Mouse (Mus musculus) left cerebral cortex, adult 9 months (tissue): ENCODE data around the gene Gm20441.

Experiments
- DNase-seq, 2 experiments: peaks; one replicate each; pipeline ENCODE4 v3.0.0; 2022; ENCODE audit warnings: low spot score in 2 of 2

Gm20441 gene

GRCm38 (mm10) chr10:75780769-75781578 is at the start of gene Gm20441, which contains the start of gene Gstt3:
Gene Gm20441 (minus strand): TSS chr10:75780954.
Gene Gstt3 (minus strand): TSS chr10:75781414.
- no peak for DNase-seq

- DNase-seq, result no peak
Measured at GRCm38 (mm10) chr10:75830275-75830670, 49.5 kb upstream of the Gm20441 start.

GRCm38 (mm10) chr10:75829529-75830274 is 48.9 kb upstream of the Gm20441 start:
- no peak for DNase-seq

GRCm38 (mm10) chr10:75828500-75828931 is 47.8 kb upstream of the Gm20441 start:
- DNase-seq, result peak in 1 of 2 experiments; percentile 59

- no peak for DNase-seq
Measured at GRCm38 (mm10) chr10:75827668-75828360, 47.1 kb upstream of the Gm20441 start.

GRCm38 (mm10) chr10:75824530-75824929 is 43.8 kb upstream of the Gm20441 start:
- no peak for DNase-seq

GRCm38 (mm10) chr10:75823782-75824181 is 43.0 kb upstream of the Gm20441 start:
- DNase-seq, result no peak

- no peak for DNase-seq
Measured at GRCm38 (mm10) chr10:75822443-75822842, 41.7 kb upstream of the Gm20441 start, which contains the start of gene Gstt4. Gene Gstt4 (minus strand): TSS chr10:75822543.

GRCm38 (mm10) chr10:75819882-75820281 is 39.1 kb upstream of the Gm20441 start:
- DNase-seq, result no peak

GRCm38 (mm10) chr10:75818641-75819040 is 37.9 kb upstream of the Gm20441 start:
- no peak for DNase-seq

- no peak for DNase-seq
Measured at GRCm38 (mm10) chr10:75804217-75804616, 23.5 kb upstream of the Gm20441 start.

- peak in 1 of 2 experiments; percentile 41 for DNase-seq
Measured at GRCm38 (mm10) chr10:75798176-75798696, 17.5 kb upstream of the Gm20441 start, which contains the start of gene Gstt1. Gene Gstt1 (minus strand): TSS chr10:75798584.

GRCm38 (mm10) chr10:75797619-75798175 is 16.9 kb upstream of the Gm20441 start:
- DNase-seq, result peak; percentile 22 to 55

GRCm38 (mm10) chr10:75796731-75797516 is 16.2 kb upstream of the Gm20441 start:
- DNase-seq, result no peak

GRCm38 (mm10) chr10:75794880-75795279 is 14.1 kb upstream of the Gm20441 start:
- DNase-seq, result no peak

- no peak for DNase-seq
Measured at GRCm38 (mm10) chr10:75790773-75791172, 10.0 kb upstream of the Gm20441 start.

GRCm38 (mm10) chr10:75789841-75790240 is 9.1 kb upstream of the Gm20441 start:
- DNase-seq, result no peak

GRCm38 (mm10) chr10:75789081-75789735 is 8.5 kb upstream of the Gm20441 start:
- DNase-seq, result no peak

GRCm38 (mm10) chr10:75788277-75788676 is 7.5 kb upstream of the Gm20441 start:
- peak in 1 of 2 experiments; percentile 33 for DNase-seq

GRCm38 (mm10) chr10:75785442-75785841 is 4.7 kb upstream of the Gm20441 start:
- DNase-seq, result no peak
